Mouse (Mus musculus) kidney, adult 2 months (tissue): ENCODE measurements around the gene Rapgef1.

ENCODE experiments used
- CTCF ChIP-seq: fragments of 200-500 bp; conservative IDR thresholded peaks from 2 replicates; pipeline ENCODE4 v1.5.1; 2011; ENCODE audit warnings: low read depth, mild to moderate bottlenecking, control low read depth, low read length, moderate library complexity, mixed read lengths; ENCODE audit not compliant: insufficient read depth, insufficient read length
- POLR2A ChIP-seq: fragments of 200-500 bp; IDR thresholded peaks from one replicate; pipeline ENCODE4 v1.6.1; 2011; ENCODE audit warnings: low read depth, low read length, control low read depth

DNA sequence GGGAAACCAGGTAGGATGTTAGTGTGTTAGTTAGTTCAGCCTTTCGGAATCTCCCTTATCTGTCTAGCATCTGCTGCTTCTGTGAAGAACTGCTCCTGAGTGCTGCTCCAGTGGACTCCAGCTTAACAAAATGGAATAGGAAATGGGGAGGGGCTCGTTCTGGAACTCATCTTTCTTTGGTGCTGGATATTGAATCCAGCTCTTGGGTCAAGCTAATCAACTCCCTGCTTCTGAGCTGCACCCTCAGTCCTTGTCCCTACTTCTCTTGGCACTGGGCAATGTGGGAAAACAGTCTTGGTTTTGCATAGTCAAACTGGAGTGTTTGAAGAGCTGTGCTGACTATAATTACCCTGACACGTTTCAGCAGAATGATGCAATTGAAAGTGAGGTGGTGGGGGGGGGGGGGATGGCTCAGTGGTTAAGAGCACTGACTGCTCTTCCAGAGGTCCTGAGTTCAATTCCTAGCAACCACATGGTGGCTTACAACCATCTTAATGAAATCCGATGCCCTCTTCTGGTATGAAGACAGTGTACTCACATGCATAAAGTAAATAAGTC is 25.6 kb downstream of the Rapgef1 start:
- no peak for TF ChIP-seq CTCF
- TF ChIP-seq POLR2A, result no peak
